Mouse (Mus musculus): ENCODE results near the gene D17Wsu92e. TPM values are rescaled to one million over a fixed set of nuclear protein-coding genes. Genes with fewer than 3 reads are reported as not detected.
A peak's percentile ranks its signal among the peaks of the same experiment; 100 is the strongest.

The D17Wsu92e gene
- polyA plus RNA-seq, 1 experiment from 2014 or later = 10.9 TPM

GRCm38 (mm10) chr17:27707954-27708661 lies 112.3 kb downstream of the D17Wsu92e start:
- H3K4me1 ChIP-seq (replicated peaks; ENCODE audit: control insufficient read depth, insufficient read depth, low read length) = no peaks in the 10 kb centered on the region
- peak; percentile 93 for ATAC-seq (ENCODE audit: low FRiP score)
- DNase-seq (ENCODE audit: low spot score) = peak; percentile 95
- H3K9ac ChIP-seq (ENCODE audit: low read depth, low read length) = 0 out of 2 replicates have a peak overlapping the region, but pooled peaks have one; percentile 34
- 7% methylated on average over 23 of the region's 25 CpGs for WGBS
- no peak overlapping the region for H3K27ac ChIP-seq (ENCODE audit: low read depth, low read length)
- no peaks in the 10 kb centered on the region for H3K9me3 ChIP-seq (ENCODE audit: control insufficient read depth, low read length)
- H3K4me2 ChIP-seq (replicated peaks; ENCODE audit: low read depth, low read length) = peak overlapping the region; percentile 41
- H3K4me3 ChIP-seq (ENCODE audit: low read depth, low read length) = peak overlapping the region; percentile 17; the same call in 1 of the 2 replicates
- no peaks in the 10 kb centered on the region for H3K36me3 ChIP-seq (ENCODE audit: control insufficient read depth, insufficient read depth, low read length)
- peaks cover 3% of the 10 kb centered on the region; the same call in 1 of the 2 replicates for H3K27me3 ChIP-seq (ENCODE audit: control insufficient read depth, insufficient read depth, low read length)

DNA sequence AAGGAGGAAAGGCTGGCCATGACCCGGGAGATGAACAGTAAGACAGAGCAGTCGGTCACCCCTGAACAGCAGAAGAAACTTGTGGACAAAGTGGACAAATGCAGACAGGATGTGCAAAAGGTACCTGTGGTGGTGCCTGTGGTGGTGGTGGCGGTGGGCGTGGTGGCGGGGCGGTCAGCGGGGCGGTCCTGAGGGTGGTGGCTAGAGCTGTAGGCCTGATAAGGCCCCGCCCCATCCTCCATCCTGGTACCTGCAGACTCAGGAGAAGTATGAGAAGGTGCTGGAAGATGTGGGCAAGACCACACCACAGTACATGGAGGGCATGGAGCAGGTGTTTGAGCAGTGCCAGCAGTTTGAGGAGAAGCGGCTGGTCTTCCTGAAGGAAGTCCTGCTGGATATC lies 114.8 kb downstream of the D17Wsu92e start:
- WGBS = 38% methylated on average over 10 of the region's 10 CpGs

GRCm38 (mm10) chr17:27703961-27704621 lies 116.4 kb downstream of the D17Wsu92e start:
- peak; percentile 59 for DNase-seq (ENCODE audit: low spot score)
- 63% methylated on average over 5 of the region's 5 CpGs for WGBS
- H3K9ac ChIP-seq (ENCODE audit: low read depth, low read length) = no peak overlapping the region
- H3K4me3 ChIP-seq (ENCODE audit: low read depth, low read length) = no peak overlapping the region
- no peak overlapping the region for H3K27ac ChIP-seq (ENCODE audit: low read depth, low read length)
- no peaks in the 10 kb centered on the region for H3K36me3 ChIP-seq (ENCODE audit: control insufficient read depth, insufficient read depth, low read length)
- ATAC-seq (ENCODE audit: low FRiP score) = no peak
- peaks cover 3% of the 10 kb centered on the region; the same call in 1 of the 2 replicates for H3K27me3 ChIP-seq (ENCODE audit: control insufficient read depth, insufficient read depth, low read length)
- no peak overlapping the region for H3K4me2 ChIP-seq (replicated peaks; ENCODE audit: low read depth, low read length)
- no peaks in the 10 kb centered on the region; the same call in 1 of the 2 replicates for H3K4me1 ChIP-seq (replicated peaks; ENCODE audit: control insufficient read depth, insufficient read depth, low read length)
- no peaks in the 10 kb centered on the region for H3K9me3 ChIP-seq (ENCODE audit: control insufficient read depth, low read length)

More for the DNA sequence above, 114.8 kb downstream of the D17Wsu92e start:
- ATAC-seq (ENCODE audit: low FRiP score) (no peak), DNase-seq (ENCODE audit: low spot score) (no peak)
- H3K9me3 ChIP-seq (ENCODE audit: control insufficient read depth, low read length) = no peaks in the 10 kb centered on the region
- H3K4me1 ChIP-seq (replicated peaks; ENCODE audit: control insufficient read depth, insufficient read depth, low read length) = no peaks in the 10 kb centered on the region; the same call in 1 of the 2 replicates
- H3K27ac ChIP-seq (ENCODE audit: low read depth, low read length) = no peak overlapping the region
- H3K4me2 ChIP-seq (replicated peaks; ENCODE audit: low read depth, low read length) = no peak overlapping the region
- no peak overlapping the region for H3K9ac ChIP-seq (ENCODE audit: low read depth, low read length)
- H3K27me3 ChIP-seq (ENCODE audit: control insufficient read depth, insufficient read depth, low read length) = peaks cover 3% of the 10 kb centered on the region; the same call in 1 of the 2 replicates
- H3K4me3 ChIP-seq (ENCODE audit: low read depth, low read length) = no peak overlapping the region
- H3K36me3 ChIP-seq (ENCODE audit: control insufficient read depth, insufficient read depth, low read length) = no peaks in the 10 kb centered on the region

DNA sequence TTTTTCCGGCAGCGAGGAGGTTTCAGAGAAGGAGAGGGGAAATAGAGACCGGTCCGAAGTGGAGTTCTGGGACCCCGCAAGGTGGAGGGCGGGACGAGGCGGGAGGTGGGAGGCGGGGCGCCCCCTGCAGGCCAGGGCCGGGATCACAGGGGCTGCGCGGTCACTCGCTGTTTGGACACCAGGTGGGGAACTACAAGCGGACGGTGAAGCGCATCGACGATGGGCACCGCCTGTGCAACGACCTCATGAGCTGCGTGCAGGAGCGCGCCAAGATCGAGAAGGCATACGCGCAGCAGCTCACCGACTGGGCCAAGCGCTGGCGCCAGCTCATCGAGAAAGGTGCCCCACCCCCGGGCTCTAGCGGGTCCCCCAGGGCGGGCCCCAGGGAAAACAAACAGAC lies 117.9 kb downstream of the D17Wsu92e start:
- H3K4me2 ChIP-seq (replicated peaks; ENCODE audit: low read depth, low read length) = peak overlapping the region; percentile 50
- no peaks in the 10 kb centered on the region for H3K36me3 ChIP-seq (ENCODE audit: control insufficient read depth, insufficient read depth, low read length)
- H3K9me3 ChIP-seq (ENCODE audit: control insufficient read depth, low read length) = no peaks in the 10 kb centered on the region
- H3K4me3 ChIP-seq (ENCODE audit: low read depth, low read length) = peak overlapping the region; percentile 19; the same call in 1 of the 2 replicates
- peaks cover 3% of the 10 kb centered on the region; the same call in 1 of the 2 replicates for H3K27me3 ChIP-seq (ENCODE audit: control insufficient read depth, insufficient read depth, low read length)
- 0 out of 2 replicates have a peak overlapping the region, but pooled peaks have one; percentile 27 for H3K9ac ChIP-seq (ENCODE audit: low read depth, low read length)
- ATAC-seq (ENCODE audit: low FRiP score) = no peak
- DNase-seq (ENCODE audit: low spot score) = peak; percentile 81
- WGBS = 1% methylated on average over 33 of the region's 34 CpGs
- H3K4me1 ChIP-seq (replicated peaks; ENCODE audit: control insufficient read depth, insufficient read depth, low read length) = no peaks in the 10 kb centered on the region; the same call in 1 of the 2 replicates
- H3K27ac ChIP-seq (ENCODE audit: low read depth, low read length) = no peak overlapping the region

DNA sequence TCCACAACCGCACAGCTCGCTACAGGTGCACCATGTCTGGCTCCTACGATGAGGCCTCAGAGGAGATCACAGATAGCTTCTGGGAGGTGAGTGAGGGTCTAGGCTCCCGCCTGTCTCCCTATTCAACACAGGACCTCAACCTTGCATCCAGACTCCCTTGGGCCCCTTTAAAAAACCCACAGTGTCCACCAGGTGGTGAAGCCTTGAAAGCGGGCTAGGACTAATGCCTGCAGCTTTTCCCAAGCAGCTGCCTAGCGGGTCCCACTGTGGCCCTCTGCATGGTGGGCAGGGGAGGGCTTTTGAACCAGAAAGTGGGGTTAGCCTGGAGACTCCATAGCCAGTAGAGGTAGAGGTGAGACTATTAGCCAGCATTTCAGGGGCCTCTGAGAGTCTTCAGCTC lies 118.6 kb downstream of the D17Wsu92e start:
- DNase-seq (ENCODE audit: low spot score) (no peak), ATAC-seq (ENCODE audit: low FRiP score) (no peak)
- Histone ChIP-seq H3K27me3 (ENCODE audit: control insufficient read depth, insufficient read depth, low read length) (peaks cover 3% of the 10 kb centered on the region; the same call in 1 of the 2 replicates), H3K4me2 (replicated peaks; ENCODE audit: low read depth, low read length) (no peak overlapping the region), H3K4me1 (replicated peaks; ENCODE audit: control insufficient read depth, insufficient read depth, low read length) (no peaks in the 10 kb centered on the region; the same call in 1 of the 2 replicates), H3K9ac (ENCODE audit: low read depth, low read length) (no peak overlapping the region), H3K36me3 (ENCODE audit: control insufficient read depth, insufficient read depth, low read length) (no peaks in the 10 kb centered on the region), H3K27ac (ENCODE audit: low read depth, low read length) (no peak overlapping the region), H3K9me3 (ENCODE audit: control insufficient read depth, low read length) (no peaks in the 10 kb centered on the region), H3K4me3 (ENCODE audit: low read depth, low read length) (no peak overlapping the region)
- WGBS = 69% methylated on average over 6 of the region's 6 CpGs

Other genes with a start within 250 kb of the D17Wsu92e start
- gene Nudt3, start 197.2 kb downstream of the D17Wsu92e start, polyA plus RNA-seq (2014; fragmentation: Nextera tagmentation; extraction: Ambion mirVana) = 53.3 and 61.2 TPM in 2 replicates
- not detected in 2 replicates for gene RPS10-NUDT3, start 185.4 kb downstream of the D17Wsu92e start, polyA plus RNA-seq (2014; fragmentation: Nextera tagmentation; extraction: Ambion mirVana)
- gene Rps10, start 184.0 kb downstream of the D17Wsu92e start, polyA plus RNA-seq (2014; fragmentation: Nextera tagmentation; extraction: Ambion mirVana) = 817 and 827 TPM in 2 replicates
- 3.5 and 3.7 TPM in 2 replicates for gene Pacsin1, start 165.1 kb downstream of the D17Wsu92e start, polyA plus RNA-seq (2014; fragmentation: Nextera tagmentation; extraction: Ambion mirVana)
- 0.17 TPM in 1 of 2 replicates, not detected in the other for gene Spdef, start 91.7 kb downstream of the D17Wsu92e start, polyA plus RNA-seq (2014; fragmentation: Nextera tagmentation; extraction: Ambion mirVana)
- gene Snrpc, start 17.5 kb upstream of the D17Wsu92e start, polyA plus RNA-seq (2014; fragmentation: Nextera tagmentation; extraction: Ambion mirVana) = 344 and 359 TPM in 2 replicates
- gene Uhrf1bp1, start 35.8 kb upstream of the D17Wsu92e start, polyA plus RNA-seq (2014; fragmentation: Nextera tagmentation; extraction: Ambion mirVana) = 4.9 TPM in 2 replicates
- gene Anks1, start 88.7 kb upstream of the D17Wsu92e start, polyA plus RNA-seq (2014; fragmentation: Nextera tagmentation; extraction: Ambion mirVana) = 35.5 and 43.6 TPM in 2 replicates
- gene Taf11, start 89.2 kb upstream of the D17Wsu92e start, polyA plus RNA-seq (2014; fragmentation: Nextera tagmentation; extraction: Ambion mirVana) = 89.5 and 93.9 TPM in 2 replicates